Mouse (Mus musculus) neural tube, embryonic 12.5 days (tissue): Measurements from ENCODE around the gene Blcap. TPM values are rescaled to one million over a fixed set of nuclear protein-coding genes. Genes with fewer than 3 reads are reported as not detected.
A peak's percentile ranks its signal among the peaks of the same experiment; 100 is the strongest.
"Not testable (repeated sequence)": the region's sequence is repeated elsewhere in the genome, so short reads cannot be mapped to it uniquely, and the experiment has no call there.

ENCODE experiments used
- ATAC-seq: fragments of 200-750 bp; cut with Nextera tagmentation; 2 replicates; pipeline ENCODE4 v1.8.0; 2017; ENCODE audit warnings: low read depth, mild to moderate bottlenecking, moderate TSS enrichment, moderate library complexity; ENCODE audit not compliant: low FRiP score
- H3K27ac ChIP-seq: fragments of 300-500 bp; sonication (generic); 2 replicates; pipeline ENCODE4 v1.5.1; 2016
- H3K27me3 ChIP-seq: fragments of 300-500 bp; sonication (generic); replicated peaks from 2 replicates; pipeline ENCODE4 v1.6.1; 2016; ENCODE audit warnings: mild to moderate bottlenecking
- H3K36me3 ChIP-seq: fragments of 300-500 bp; sonication (generic); 2 replicates; pipeline ENCODE4 v1.6.1; 2016; ENCODE audit warnings: mild to moderate bottlenecking
- H3K4me1 ChIP-seq: fragments of 300-500 bp; sonication (generic); 2 replicates; pipeline ENCODE4 v1.6.1; 2016
- H3K4me2 ChIP-seq: fragments of 300-500 bp; sonication (generic); replicated peaks from 2 replicates; pipeline ENCODE4 v1.6.1; 2016; ENCODE audit warnings: mild to moderate bottlenecking
- H3K4me3 ChIP-seq: fragments of 300-500 bp; sonication (generic); 2 replicates; pipeline ENCODE4 v1.5.1; 2016
- H3K9ac ChIP-seq: fragments of 300-500 bp; sonication (generic); 2 replicates; pipeline ENCODE4 v1.6.1; 2016; ENCODE audit warnings: mild to moderate bottlenecking
- H3K9me3 ChIP-seq: fragments of 300-500 bp; sonication (generic); 2 replicates; pipeline ENCODE4 v1.6.1; 2016; ENCODE audit warnings: mild to moderate bottlenecking
- WGBS: fragments of 180-500 bp; shearing (Covaris S2); methylation state at CpG from one replicate; pipeline ENCODE4 v1.1.7; 2016; 5-methylcytosine and 5-hydroxymethylcytosine counted together
- polyA plus RNA-seq: library from polyadenylated mRNA; unstranded; fragments of >200 nt; fragmentation: Nextera tagmentation; extraction: Ambion mirVana; gene quantifications from 2 replicates; pipeline ENCODE4 v1.2.1, GENCODE M21; 2016

Blcap gene
- polyA plus RNA-seq, result 115 and 120 TPM in 2 replicates

- no peaks in the 10 kb centered on the region for H3K9me3 ChIP-seq
- H3K4me1 ChIP-seq, result peaks cover 13% of the 10 kb centered on the region
- WGBS, result 6% methylated on average over 6 of the region's 6 CpGs
Observed at GRCm38 (mm10) chr2:157571224-157571832, at the start of gene Blcap. Gene Blcap, minus strand, starts transcription at chr2:157571274.

GRCm38 (mm10) chr2:157618393-157618792, 47.3 kb upstream of the Blcap start:
- no peak for ATAC-seq
- Histone ChIP-seq H3K4me3 (no peak overlapping the region), H3K27ac (no peak overlapping the region), H3K9me3 (no peaks in the 10 kb centered on the region), H3K36me3 (no peaks in the 10 kb centered on the region), H3K4me2 (no peak overlapping the region), H3K9ac (no peak overlapping the region), H3K27me3 (0 out of 2 replicates have a peak, but pooled peaks cover 4% of the 10 kb centered on the region), H3K4me1 (peaks cover 6% of the 10 kb centered on the region)
- WGBS, result 79% methylated on average over 4 of the region's 4 CpGs

More at GRCm38 (mm10) chr2:157571224-157571832, at the start of gene Blcap:
- no peaks in the 10 kb centered on the region for H3K27me3 ChIP-seq
- H3K4me3 ChIP-seq, result no peak within 1 kb of the TSS
- H3K4me2 ChIP-seq, result no peak within 1 kb of the TSS
- no peak for ATAC-seq
- H3K27ac ChIP-seq, result no peak within 1 kb of the TSS
- no peak within 1 kb of the TSS for H3K9ac ChIP-seq
- no peaks in the 10 kb centered on the region for H3K36me3 ChIP-seq

DNA sequence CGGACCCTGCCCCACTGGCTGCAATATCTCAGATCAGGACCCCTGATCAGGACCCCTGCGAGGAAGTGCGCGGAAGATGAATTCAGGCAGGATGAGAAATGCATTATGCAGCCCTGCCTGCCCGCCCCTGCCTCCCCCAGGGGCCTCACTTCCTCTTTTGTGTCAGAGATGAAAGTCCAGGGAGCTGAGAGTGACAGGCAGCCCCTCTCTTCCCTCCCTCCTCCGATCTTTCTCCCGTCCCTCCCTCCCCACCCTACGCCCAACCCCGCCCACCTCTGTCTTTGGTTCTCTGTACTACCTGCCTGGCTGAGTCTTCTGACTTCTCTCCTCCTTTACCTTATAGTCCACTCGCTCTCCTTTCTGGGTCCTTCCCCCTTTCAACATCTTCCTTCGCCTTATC, 42.9 kb upstream of the Blcap start:
- Histone ChIP-seq H3K4me3 (no peak overlapping the region), H3K27me3 (0 out of 2 replicates have a peak, but pooled peaks cover 4% of the 10 kb centered on the region), H3K9me3 (no peaks in the 10 kb centered on the region), H3K9ac (no peak overlapping the region), H3K4me2 (0 out of 2 replicates have a peak overlapping the region, but pooled peaks have one; percentile 20), H3K27ac (no peak overlapping the region), H3K4me1 (peaks cover 6% of the 10 kb centered on the region), H3K36me3 (no peaks in the 10 kb centered on the region)
- no peak for ATAC-seq
- WGBS, result 17% methylated on average over 11 of the region's 11 CpGs

- H3K4me3 ChIP-seq, result no peak overlapping the region
- H3K4me2 ChIP-seq, result no peak overlapping the region
- H3K27ac ChIP-seq, result no peak overlapping the region
- 85% methylated on average over 3 of the region's 3 CpGs for WGBS
- 0 out of 2 replicates have a peak, but pooled peaks cover 4% of the 10 kb centered on the region for H3K27me3 ChIP-seq
- H3K9ac ChIP-seq, result no peak overlapping the region
- peaks cover 14% of the 10 kb centered on the region for H3K4me1 ChIP-seq
- ATAC-seq, result no peak
- no peaks in the 10 kb centered on the region for H3K36me3 ChIP-seq
- H3K9me3 ChIP-seq, result no peaks in the 10 kb centered on the region
Observed at GRCm38 (mm10) chr2:157611735-157612134, 40.7 kb upstream of the Blcap start.

DNA sequence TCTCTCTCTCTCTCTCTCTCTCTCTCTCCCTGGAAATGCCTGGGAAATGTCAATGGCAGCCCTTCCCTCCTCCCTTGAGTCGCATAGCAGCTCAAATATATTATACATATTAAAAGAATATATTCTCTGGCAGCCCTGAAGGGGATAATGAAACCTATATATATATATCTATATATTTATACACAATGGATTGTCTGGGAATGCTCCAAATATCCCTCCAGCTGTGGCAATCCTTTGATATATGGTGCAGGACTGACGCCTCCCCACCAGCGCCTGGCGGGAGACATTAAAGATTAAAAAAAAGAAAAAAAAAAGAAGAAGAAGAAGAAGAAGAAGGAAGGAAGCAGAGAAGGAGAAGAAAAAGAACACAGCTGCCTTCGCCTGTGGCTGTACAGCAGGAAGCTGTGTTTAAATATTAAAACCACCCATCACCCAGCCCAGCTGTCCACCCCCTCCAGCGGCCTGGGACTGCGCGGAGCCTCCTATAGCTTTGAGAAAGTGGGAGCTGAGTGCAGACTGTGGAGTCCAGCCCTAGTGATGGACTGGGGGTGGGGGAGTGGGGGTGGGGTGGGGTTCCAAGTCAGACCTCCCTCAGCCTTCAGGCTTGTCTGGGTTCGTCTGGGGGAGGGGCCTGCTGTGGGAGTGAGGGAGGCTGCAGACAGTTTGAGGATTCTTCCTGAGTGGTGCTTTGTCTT, 36.6 kb upstream of the Blcap start:
- Histone ChIP-seq H3K36me3 (no peaks in the 10 kb centered on the region), H3K27me3 (no peaks in the 10 kb centered on the region; the same call in 1 of the 2 replicates), H3K9ac (no peak overlapping the region), H3K9me3 (no peaks in the 10 kb centered on the region), H3K4me3 (no peak overlapping the region), H3K27ac (no peak overlapping the region), H3K4me2 (0 out of 2 replicates have a peak overlapping the region, but pooled peaks have one; percentile 28), H3K4me1 (peaks cover 8% of the 10 kb centered on the region; the same call in 1 of the 2 replicates)
- ATAC-seq, result no peak
- WGBS, result 44% methylated on average over 9 of the region's 9 CpGs

DNA sequence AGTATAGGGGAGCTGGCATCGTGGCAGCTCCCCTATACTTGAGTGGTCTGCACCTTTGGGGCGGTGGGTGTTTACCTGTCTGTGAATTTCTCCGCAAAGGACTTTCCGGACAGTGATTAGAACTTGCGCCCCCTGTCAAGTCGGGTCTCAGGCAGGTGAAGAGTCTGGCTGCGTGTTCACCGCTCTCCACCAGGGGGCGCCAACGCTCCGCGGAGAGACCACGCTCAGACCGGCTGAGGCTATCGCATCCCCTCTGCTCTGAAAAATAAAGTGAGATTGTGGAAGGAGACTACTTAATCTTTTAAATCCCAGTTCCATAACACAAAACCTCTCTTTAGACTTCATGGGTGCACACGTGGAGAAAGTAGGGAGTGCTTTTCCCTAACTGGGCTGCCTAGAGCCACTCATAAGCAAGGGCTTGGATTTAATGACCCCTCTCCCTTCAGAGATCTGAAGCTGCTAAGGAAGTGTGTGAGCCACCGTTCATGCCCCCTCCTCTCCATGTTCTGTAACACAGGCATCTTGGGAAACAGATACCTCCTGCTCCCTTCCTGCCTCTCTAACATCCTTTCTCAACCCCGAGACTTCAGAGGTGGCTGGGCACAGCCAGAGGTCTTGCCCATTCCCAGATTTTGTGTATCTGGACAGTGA, 34.1 kb upstream of the Blcap start:
- Histone ChIP-seq H3K4me3 (no peak overlapping the region), H3K4me1 (peaks cover 8% of the 10 kb centered on the region; the same call in 1 of the 2 replicates), H3K36me3 (no peaks in the 10 kb centered on the region), H3K9ac (no peak overlapping the region), H3K9me3 (no peaks in the 10 kb centered on the region), H3K27ac (no peak overlapping the region), H3K4me2 (no peak overlapping the region), H3K27me3 (no peaks in the 10 kb centered on the region; the same call in 1 of the 2 replicates)
- ATAC-seq, result no peak
- WGBS, result 6% methylated on average over 18 of the region's 18 CpGs

- no peaks in the 10 kb centered on the region for H3K9me3 ChIP-seq
- H3K27me3 ChIP-seq, result no peaks in the 10 kb centered on the region; the same call in 1 of the 2 replicates
- no peak overlapping the region for H3K27ac ChIP-seq
- ATAC-seq, result no peak
- no peak overlapping the region for H3K4me2 ChIP-seq
- WGBS, result 80% methylated on average over 6 of the region's 6 CpGs
- no peak overlapping the region for H3K9ac ChIP-seq
- no peaks in the 10 kb centered on the region for H3K36me3 ChIP-seq
- H3K4me3 ChIP-seq, result no peak overlapping the region
- no peaks in the 10 kb centered on the region for H3K4me1 ChIP-seq
Observed at GRCm38 (mm10) chr2:157601435-157601839, 30.4 kb upstream of the Blcap start.

DNA sequence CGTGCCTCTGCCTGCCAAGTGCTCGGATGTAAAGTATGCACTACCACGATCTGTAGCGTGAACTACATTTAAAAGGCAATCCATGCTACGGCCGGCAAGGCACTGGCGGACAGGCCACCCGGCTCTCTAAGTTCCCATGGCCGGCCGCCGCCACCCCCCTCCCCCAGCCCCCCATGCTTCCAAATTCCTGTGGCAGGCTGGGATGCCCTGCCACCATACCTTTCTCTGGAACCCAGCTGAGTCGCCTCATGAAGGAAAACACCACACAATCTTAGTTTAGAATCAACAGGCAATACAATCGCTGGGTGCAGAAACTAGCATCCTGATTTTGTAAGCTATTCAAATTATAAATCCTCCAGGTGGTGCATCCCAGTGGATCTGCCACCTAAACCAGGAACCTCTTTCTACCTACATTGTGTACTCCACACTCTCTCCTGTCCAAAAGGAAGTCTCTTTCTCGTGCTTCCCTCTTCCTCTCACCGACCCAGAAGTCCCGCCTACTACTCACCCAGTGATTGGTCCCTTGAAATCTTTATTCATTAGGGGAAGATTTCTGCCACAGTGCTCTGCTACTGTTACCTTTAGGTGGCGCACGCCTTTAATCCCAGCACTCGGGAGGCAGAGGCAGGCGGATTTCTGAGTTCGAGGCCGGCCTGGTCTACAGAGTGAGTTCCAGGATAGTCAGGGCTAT, 25.9 kb upstream of the Blcap start:
- Histone ChIP-seq H3K27me3 (no peaks in the 10 kb centered on the region), H3K9ac (no peak overlapping the region), H3K4me3 (no peak overlapping the region), H3K36me3 (no peaks in the 10 kb centered on the region), H3K4me1 (no peaks in the 10 kb centered on the region), H3K9me3 (no peaks in the 10 kb centered on the region), H3K4me2 (peak overlapping the region; percentile 33; the same call in 1 of the 2 replicates), H3K27ac (no peak overlapping the region)
- 61% methylated on average over 22 of the region's 22 CpGs for WGBS
- ATAC-seq, result no peak

DNA sequence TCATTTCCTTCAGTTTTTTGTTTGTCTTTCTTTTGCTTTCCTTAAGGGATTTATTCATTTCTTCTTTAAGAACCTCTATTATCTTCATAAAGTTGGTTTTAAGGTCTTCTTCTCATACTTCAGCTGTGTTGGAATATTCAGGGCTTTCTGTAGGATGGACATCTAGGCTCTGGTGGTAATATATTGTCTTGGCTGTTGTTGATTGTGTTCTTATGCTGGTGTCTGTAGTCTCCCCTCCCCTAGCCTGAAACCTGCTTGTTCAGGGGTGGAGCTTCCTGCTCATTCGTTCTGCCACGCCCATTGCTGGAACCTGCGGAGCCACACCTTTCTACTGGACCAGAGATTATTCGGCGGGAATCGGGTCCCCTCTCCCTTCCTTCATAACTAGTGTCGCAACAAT, 14.3 kb upstream of the Blcap start:
- H3K36me3 ChIP-seq, H3K4me2 ChIP-seq, H3K4me1 ChIP-seq, H3K9me3 ChIP-seq, H3K27me3 ChIP-seq, H3K4me3 ChIP-seq, H3K27ac ChIP-seq, H3K9ac ChIP-seq, ATAC-seq: not testable (repeated sequence)
- WGBS, result 23% methylated on average over 7 of the region's 7 CpGs

GRCm38 (mm10) chr2:157572786-157573185, 1.7 kb upstream of the Blcap start:
- H3K27ac ChIP-seq, result no peak overlapping the region
- H3K4me2 ChIP-seq, result no peak overlapping the region
- no peak for ATAC-seq
- no peaks in the 10 kb centered on the region for H3K9me3 ChIP-seq
- H3K36me3 ChIP-seq, result no peaks in the 10 kb centered on the region
- no peak overlapping the region for H3K4me3 ChIP-seq
- H3K9ac ChIP-seq, result no peak overlapping the region
- no peaks in the 10 kb centered on the region for H3K27me3 ChIP-seq
- 78% methylated on average over 2 of the region's 2 CpGs for WGBS
- peaks cover 4% of the 10 kb centered on the region; the same call in 1 of the 2 replicates for H3K4me1 ChIP-seq

DNA sequence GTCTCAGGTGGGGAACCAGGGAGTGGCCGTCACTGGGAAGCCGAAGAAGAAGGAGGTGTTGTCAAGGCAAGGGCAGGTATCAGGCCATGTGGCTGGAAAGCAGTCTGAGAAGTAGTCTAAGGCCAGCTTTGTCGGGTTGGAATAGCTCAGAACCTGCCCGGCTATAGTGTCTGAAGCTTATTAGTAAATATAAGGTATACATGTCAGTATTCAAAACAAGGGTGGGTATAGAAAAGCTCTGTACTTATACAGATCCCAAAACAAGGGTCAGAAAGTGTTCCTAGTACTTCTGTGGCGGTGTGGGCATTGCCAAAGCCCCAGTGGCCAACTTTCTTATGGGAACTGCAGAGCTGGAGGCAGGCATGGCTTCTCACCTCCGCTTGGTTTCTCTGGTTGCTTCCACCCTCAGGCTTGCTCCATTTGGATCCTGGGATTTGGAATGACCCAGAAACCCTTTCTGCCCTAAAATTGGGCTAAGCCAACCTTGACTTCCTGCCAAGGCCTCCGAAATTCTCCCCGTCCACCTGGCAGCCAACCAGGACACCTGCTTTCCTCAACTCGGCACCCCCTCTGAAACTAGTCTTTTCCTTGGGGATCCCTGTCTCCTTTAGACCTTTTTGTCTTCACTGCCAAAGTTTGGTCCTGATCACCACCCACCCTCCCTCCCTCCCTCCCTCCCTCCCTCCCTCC, 1.1 kb downstream of the Blcap start:
- WGBS, result 75% methylated on average over 9 of the region's 9 CpGs

More for the DNA sequence above, 1.1 kb downstream of the Blcap start:
- no peaks in the 10 kb centered on the region for H3K36me3 ChIP-seq
- peaks cover 17% of the 10 kb centered on the region for H3K4me1 ChIP-seq
- no peak overlapping the region for H3K4me2 ChIP-seq
- H3K9ac ChIP-seq, result no peak overlapping the region
- H3K9me3 ChIP-seq, result no peaks in the 10 kb centered on the region
- no peak overlapping the region for H3K4me3 ChIP-seq
- ATAC-seq, result no peak
- H3K27me3 ChIP-seq, result no peaks in the 10 kb centered on the region
- H3K27ac ChIP-seq, result no peak overlapping the region
